Mouse (Mus musculus) heart, postnatal 10 days (tissue): ENCODE data around the gene H1foo. TPM values are rescaled to one million over a fixed set of nuclear protein-coding genes. Genes with fewer than 3 reads are reported as not detected.

Experiments used
- DNase-seq, 2 experiments: peaks; one replicate each; pipeline ENCODE4 v3.0.0; 2021
- intact Hi-C: fragments of 180-260 bp; cut with DNase I; formaldehyde crosslinking; loops from one replicate; pipeline ENCODE4 v1.15.1; 2025
- total RNA-seq, 2 experiments: library from RNA; stranded (reverse); gene quantifications; 2 replicates each; pipeline ENCODE4 v1.2.3; 2021

H1foo gene
- total RNA-seq = not detected

- intact Hi-C loops = no loop called here
These were observed at the start of gene H1foo for GRCm38 (mm10) chr6:115944638-115945037. TSS of gene H1foo (plus strand) at chr6:115944938.

GRCm38 (mm10) chr6:115896346-115896745 lies 48.4 kb upstream of the H1foo start:
- intact Hi-C loops = loop anchor here (5.0 kb wide), 1 partner anchor 39 kb away; no protein-coding TSS in a partner anchor
- no peak for DNase-seq

More at GRCm38 (mm10) chr6:115944638-115945037, at the start of gene H1foo:
- no peak for DNase-seq

DNA sequence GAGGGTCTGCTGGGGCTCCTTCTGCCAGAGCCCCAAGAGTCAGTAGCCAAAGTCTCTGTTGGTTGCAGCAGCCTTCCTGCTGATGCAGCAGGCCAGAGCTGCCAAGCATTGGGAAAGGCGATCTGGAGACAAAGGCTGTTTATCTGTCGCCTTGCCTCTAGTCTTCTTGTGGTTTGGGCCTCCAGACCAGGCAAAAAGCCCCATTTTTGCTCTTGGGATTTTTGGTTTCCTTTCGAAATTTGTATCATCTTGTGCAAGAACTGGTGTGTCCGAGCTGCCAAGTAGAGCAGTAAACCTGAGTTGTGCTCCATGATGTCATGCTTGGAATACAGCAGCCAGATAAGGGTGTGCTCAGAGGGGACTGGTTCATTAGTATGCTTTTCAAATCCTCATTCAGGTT lies 47.6 kb upstream of the H1foo start:
- DNase-seq = peak; percentile 60 to 62
- intact Hi-C loops = loop anchor here (5.0 kb wide), 1 partner anchor 40 kb away; no protein-coding TSS in a partner anchor

GRCm38 (mm10) chr6:115897926-115898520 lies 46.7 kb upstream of the H1foo start:
- no peak for DNase-seq
- intact Hi-C loops = loop anchor here (5.0 kb wide), 1 partner anchor 41 kb away; no protein-coding TSS in a partner anchor

DNA sequence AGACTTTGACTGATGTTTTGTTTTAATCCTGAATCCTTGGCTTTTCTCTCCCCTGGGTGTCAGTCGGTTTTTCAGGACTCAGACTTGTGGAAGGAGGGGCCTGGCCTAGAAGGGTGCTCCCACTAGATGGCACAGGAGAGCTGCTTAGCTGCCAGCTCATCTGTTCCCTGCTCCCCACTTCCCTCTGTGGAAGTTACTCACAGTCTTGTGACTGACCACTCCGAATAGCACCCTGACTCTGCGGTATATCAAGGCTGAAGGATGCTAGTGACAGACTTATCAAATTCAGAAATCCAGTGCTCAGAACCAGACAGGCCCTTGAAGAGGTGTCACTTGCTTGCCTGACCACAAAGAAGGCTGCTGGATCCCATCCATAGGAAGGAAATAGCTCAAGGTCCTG lies 43.7 kb upstream of the H1foo start:
- intact Hi-C loops = loop anchor here (1.0 to 5.0 kb wide), 4 partner anchors 62 to 226 kb away; partner anchors contain the start of gene Plxnd1

DNA sequence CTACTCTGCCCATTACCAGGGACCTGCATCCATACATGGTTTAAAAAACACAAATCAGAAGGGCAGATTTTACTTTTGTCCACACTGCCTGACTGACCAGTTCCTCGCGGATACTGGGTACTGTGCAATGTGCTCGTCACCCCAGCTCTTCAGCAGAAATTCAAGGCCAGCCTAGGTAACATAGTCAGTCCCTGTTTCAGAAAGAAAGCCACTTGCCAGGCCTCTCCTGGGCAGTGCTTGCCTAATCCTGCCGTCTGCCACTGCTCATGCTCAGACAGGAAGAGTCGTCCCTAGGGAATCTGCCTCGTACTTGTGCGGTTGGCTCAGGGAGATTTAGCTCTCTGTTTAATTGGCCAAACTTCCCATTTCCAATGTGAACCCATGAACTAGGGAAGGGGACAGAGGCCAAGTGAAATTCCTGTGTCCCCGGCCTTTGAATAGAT lies 43.2 kb upstream of the H1foo start:
- intact Hi-C loops = loop anchor here (1.0 to 5.0 kb wide), 4 partner anchors 61 to 226 kb away; partner anchors contain the start of gene Plxnd1
- peak; percentile 63 to 70 for DNase-seq

More for the DNA sequence above, 43.7 kb upstream of the H1foo start:
- peak; percentile 87 to 89 for DNase-seq

DNA sequence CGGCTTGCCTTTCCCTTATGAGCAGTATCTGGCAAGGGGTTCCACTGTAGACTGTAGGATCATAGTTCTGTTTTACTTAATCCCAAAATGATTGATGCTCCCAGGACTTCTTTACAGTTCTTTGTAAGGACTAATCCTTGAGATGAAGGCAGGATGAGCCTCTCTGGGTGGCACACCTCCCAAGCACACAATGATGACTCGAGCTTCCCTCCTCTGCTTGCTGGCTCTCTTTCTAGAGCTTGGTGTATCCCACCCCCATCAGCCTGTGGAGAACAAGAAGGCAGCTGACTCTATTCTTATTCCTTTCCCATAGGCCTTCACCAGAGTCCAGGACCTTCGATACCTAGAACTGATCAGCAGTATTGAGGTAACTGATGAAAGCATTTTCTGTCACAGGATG lies 42.2 kb upstream of the H1foo start:
- DNase-seq = no peak
- intact Hi-C loops = loop anchor here (5.0 kb wide), 1 partner anchor 225 kb away; no protein-coding TSS in a partner anchor

GRCm38 (mm10) chr6:115905568-115905967 lies 39.2 kb upstream of the H1foo start:
- no peak for DNase-seq
- intact Hi-C loops = no loop called here

DNA sequence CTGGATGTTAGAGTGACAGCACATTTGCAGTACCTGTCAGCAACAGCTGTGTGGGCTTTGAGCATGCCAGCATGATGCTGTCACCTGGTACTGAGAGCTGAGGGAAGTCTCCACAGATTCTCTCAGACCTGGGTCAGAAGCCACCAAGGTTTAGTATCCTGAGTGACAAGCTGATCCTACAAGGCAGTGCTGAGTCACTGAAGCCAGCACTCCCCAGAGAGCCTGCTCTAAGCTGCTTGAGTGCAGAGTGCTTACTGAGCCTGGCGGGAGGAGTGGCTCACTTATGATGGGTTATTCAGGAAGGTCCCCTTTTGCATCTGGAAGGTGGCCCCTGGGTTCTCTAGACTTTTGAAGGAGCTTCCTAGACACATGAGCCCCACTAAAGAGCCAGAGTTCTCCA lies 38.3 kb upstream of the H1foo start:
- no peak for DNase-seq
- intact Hi-C loops = no loop called here

DNA sequence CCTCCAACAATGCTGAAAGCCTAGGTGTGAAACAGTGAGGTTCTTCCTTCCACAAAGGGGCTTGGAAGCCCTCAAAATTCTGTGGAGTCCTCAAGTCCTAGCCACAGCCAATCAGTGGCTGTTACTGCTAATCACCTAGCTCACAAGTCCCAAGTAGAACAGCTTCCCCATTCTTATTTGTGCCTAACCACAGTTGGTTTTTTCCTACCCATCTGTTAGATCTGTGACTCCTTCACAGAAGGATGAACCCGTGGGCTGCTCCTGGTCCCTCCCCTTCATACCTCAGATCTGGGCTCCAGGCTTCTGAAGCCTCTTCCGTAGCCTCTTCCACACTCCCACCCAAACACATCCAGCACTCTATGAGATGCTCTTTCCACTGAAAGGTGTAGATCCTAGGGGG lies 37.9 kb upstream of the H1foo start:
- intact Hi-C loops = no loop called here
- no peak for DNase-seq

DNA sequence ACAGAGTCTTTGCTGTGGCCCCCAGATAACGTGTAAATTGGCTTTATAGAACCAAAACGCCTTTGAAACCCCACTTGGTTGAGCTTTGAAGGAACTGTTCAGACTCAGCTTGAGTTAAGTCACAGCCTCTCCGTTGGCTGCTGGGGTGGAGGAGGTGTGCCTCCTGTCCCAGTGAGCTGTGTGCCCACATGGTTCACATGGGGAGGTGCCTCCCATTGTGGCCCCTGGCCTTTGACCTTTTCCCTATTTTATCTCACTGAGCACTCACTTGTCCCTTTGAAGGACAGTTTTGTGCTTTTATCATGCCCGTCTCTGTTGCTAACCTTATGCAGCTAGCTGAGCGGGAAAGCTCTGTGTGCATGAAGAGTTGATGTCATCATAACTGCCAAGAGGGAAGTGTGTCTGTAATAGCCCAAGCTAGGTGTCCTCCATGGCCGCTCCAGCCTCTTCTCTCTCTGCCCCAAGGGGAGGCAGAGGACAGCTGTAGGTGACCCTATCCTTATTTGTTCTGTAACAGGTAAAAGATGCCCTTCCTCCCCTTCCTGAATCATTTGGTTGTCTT lies 36.2 kb upstream of the H1foo start:
- DNase-seq = no peak
- intact Hi-C loops = no loop called here

DNA sequence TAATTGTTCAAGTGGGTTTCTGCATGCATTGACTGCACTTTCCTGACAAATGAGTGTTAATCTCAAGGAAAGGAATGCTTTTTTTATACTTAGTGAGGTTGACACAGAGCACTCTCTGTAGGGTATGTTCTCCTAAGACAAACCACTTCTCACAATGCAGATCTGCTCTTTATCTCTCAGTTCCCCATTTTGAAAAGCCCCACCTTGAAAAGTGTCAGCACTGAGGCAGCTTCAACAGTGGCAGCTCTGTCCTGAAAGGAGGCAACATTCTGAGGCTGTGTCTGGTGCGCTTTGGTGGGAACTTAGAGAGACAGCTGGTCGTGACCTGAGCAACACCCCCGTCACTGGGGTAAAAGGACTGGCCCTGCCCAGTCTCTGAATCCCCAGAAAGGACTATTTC lies 35.7 kb upstream of the H1foo start:
- intact Hi-C loops = no loop called here
- DNase-seq = no peak

- intact Hi-C loops = no loop called here
- DNase-seq = peak; percentile 81
These were observed 34.8 kb upstream of the H1foo start for GRCm38 (mm10) chr6:115909940-115910339.

GRCm38 (mm10) chr6:115911763-115912162 lies 33.0 kb upstream of the H1foo start:
- DNase-seq = no peak
- intact Hi-C loops = no loop called here

DNA sequence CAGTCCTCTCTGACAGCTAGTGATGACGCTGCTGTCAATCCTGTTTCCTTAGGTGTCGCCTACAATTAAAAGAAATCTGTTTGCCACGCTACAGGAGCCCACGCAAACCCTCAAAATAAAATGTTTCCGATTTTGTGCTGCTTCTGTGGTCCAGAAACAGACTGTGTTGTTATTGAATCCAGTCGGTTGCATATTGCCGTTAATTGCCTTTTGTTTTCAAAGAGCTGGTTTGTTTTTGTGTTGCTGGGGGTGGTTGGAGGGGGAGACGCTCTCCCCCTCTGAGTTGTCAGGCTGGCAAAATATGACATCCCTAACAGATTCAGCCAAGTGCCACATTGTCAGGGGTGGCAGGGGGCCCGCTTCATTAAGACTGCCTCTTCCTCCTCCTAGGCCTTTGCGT lies 31.3 kb upstream of the H1foo start:
- DNase-seq = no peak

GRCm38 (mm10) chr6:115914511-115915202 lies 30.1 kb upstream of the H1foo start:
- intact Hi-C loops = loop anchor here (2.0 kb wide), 1 partner anchor 42 kb away; no protein-coding TSS in a partner anchor

More for the DNA sequence above, 31.3 kb upstream of the H1foo start:
- intact Hi-C loops = no loop called here

GRCm38 (mm10) chr6:115915601-115916445 lies 28.9 kb upstream of the H1foo start:
- intact Hi-C loops = loop anchor here (2.0 kb wide), 1 partner anchor 41 kb away; no protein-coding TSS in a partner anchor
- peak; percentile 64 to 72 for DNase-seq

More at GRCm38 (mm10) chr6:115914511-115915202, 30.1 kb upstream of the H1foo start:
- DNase-seq = no peak

DNA sequence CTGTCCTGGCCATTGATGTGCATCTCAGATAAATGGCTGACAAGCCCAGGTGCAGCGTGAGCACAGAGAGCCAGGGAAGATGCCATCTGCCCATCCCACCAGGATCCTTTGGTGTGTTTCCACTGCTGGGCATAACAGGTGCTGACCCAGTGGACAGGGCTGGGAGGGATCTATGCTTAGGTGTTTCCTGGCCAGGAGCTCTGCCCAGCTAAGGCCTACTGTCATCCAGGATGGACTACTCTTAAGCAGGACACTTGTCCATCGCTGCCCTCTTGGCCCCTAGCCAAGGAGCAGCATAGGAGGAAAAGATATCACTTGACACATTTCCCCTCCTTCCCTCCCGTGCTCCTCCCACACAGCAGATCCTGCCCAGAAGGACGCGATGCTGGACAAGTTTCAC lies 28.1 kb upstream of the H1foo start:
- DNase-seq = no peak
- intact Hi-C loops = no loop called here

GRCm38 (mm10) chr6:115918615-115919014 lies 26.1 kb upstream of the H1foo start:
- DNase-seq = no peak
- intact Hi-C loops = no loop called here

DNA sequence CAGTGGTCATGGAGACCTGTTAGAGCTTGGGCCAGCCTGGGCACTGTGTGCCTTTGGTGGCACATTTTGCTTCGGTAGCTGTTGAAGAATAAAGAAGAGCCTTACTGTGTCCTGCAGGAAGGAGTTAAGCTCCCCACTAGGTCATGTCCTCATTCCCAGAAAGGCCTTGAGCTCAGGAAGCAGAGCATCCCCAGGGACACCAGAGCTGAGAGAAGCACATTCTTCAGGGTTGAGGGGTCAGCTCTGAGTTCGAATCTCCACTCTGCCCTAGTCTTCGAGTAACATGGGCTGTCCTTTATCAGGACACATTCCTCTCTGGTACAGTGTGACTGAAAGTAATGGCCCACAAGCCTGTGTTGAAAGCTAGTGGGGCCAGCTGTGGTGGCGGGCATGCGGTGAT lies 24.9 kb upstream of the H1foo start:
- intact Hi-C loops = no loop called here
- DNase-seq = no peak
